Mouse (Mus musculus) MEL (cell line): Measurements from ENCODE around the gene Hgd. TPM values are rescaled to one million over a fixed set of nuclear protein-coding genes. Genes with fewer than 3 reads are reported as not detected.

ENCODE experiments used
- DNase-seq: peaks from one replicate; pipeline ENCODE4 v3.0.0; 2011; ENCODE audit warnings: low read depth, low spot score
- H3K27ac ChIP-seq: 2 replicates; pipeline ENCODE4 v1.5.1; 2012; ENCODE audit warnings: low read depth, mild to moderate bottlenecking, control low read depth, low read length, moderate library complexity; ENCODE audit not compliant: control insufficient read depth
- H3K27me3 ChIP-seq, 2 experiments: fragments of 150-350 bp in 1 of 2; sonication (generic) in 1 of 2; 2 replicates each; pipeline ENCODE4 v1.6.1; 2012; ENCODE audit warnings: low read length in 2 of 2, mild to moderate bottlenecking in 2 of 2, improper control_type of control experiment in 1 of 2, moderate library complexity in 1 of 2; ENCODE audit not compliant: insufficient read depth in 2 of 2, control insufficient read depth in 1 of 2
- H3K36me3 ChIP-seq, 2 experiments: 2 replicates each; pipeline ENCODE4 v1.6.1; 2012 to 2014; ENCODE audit warnings: low read length in 2 of 2, improper control_type of control experiment in 1 of 2, inconsistent platforms in 1 of 2, mild to moderate bottlenecking in 1 of 2; ENCODE audit not compliant: insufficient read depth in 2 of 2, control insufficient read depth in 1 of 2
- H3K4me1 ChIP-seq, 2 experiments: fragments of 150-350 bp in 1 of 2; sonication (generic) in 1 of 2; 2 replicates each; pipeline ENCODE4 v1.6.1; 2012; ENCODE audit warnings: low read length in 2 of 2, improper control_type of control experiment in 1 of 2, mild to moderate bottlenecking in 1 of 2; ENCODE audit not compliant: insufficient read depth in 2 of 2, control insufficient read depth in 1 of 2
- H3K4me3 ChIP-seq, 2 experiments: fragments of 150-350 bp in 1 of 2; sonication (generic) in 1 of 2; 2 replicates each; pipeline ENCODE4 v1.5.1; 2012; ENCODE audit warnings: low read depth in 2 of 2, low read length in 2 of 2, mild to moderate bottlenecking in 2 of 2, moderate library complexity in 2 of 2, control low read depth in 1 of 2, improper control_type of control experiment in 1 of 2; ENCODE audit not compliant: control insufficient read depth in 1 of 2, insufficient read depth in 1 of 2
- H3K79me2 ChIP-seq: 2 replicates; pipeline ENCODE4 v1.6.1; 2012; ENCODE audit warnings: mild to moderate bottlenecking, low read length, moderate library complexity; ENCODE audit not compliant: control insufficient read depth, poor library complexity, insufficient read depth
- H3K9ac ChIP-seq: 2 replicates; pipeline ENCODE4 v1.6.1; 2012; ENCODE audit warnings: low read depth, mild to moderate bottlenecking, control low read depth, low read length, moderate library complexity; ENCODE audit not compliant: control insufficient read depth, poor library complexity, severe bottlenecking
- H3K9me3 ChIP-seq: fragments of 150-350 bp; sonication (generic); replicated peaks from 2 replicates; pipeline ENCODE4 v1.6.1; 2012; ENCODE audit warnings: mild to moderate bottlenecking, low read length, improper control_type of control experiment, moderate library complexity; ENCODE audit not compliant: insufficient read depth
- CTCF ChIP-seq, 3 experiments: IDR thresholded peaks in 2 of 3; conservative IDR thresholded peaks in 1 of 3; 2 replicates each; pipeline ENCODE4 v1.5.1; 2011 to 2012; ENCODE audit warnings: low read length in 3 of 3, low read depth in 2 of 3, mild to moderate bottlenecking in 2 of 3, improper control_type of control experiment in 1 of 3, inconsistent platforms in 1 of 3, mixed read lengths in 1 of 3, moderate library complexity in 1 of 3; ENCODE audit not compliant: control insufficient read depth in 1 of 3, insufficient read depth in 1 of 3, poor library complexity in 1 of 3, severe bottlenecking in 1 of 3
- E2F4 ChIP-seq: IDR thresholded peaks from 2 replicates; pipeline ENCODE4 v1.6.1; 2011; ENCODE audit warnings: low read depth, low read length, improper control_type of control experiment, borderline replicate concordance
- HCFC1 ChIP-seq: IDR thresholded peaks from 2 replicates; pipeline ENCODE4 v1.6.1; 2012; ENCODE audit warnings: low read depth, mild to moderate bottlenecking, inconsistent platforms, low read length, improper control_type of control experiment, moderate library complexity
- MAX ChIP-seq: IDR thresholded peaks from 2 replicates; pipeline ENCODE4 v1.6.1; 2011; ENCODE audit warnings: low read length, improper control_type of control experiment
- MEF2A ChIP-seq: IDR thresholded peaks from 2 replicates; pipeline ENCODE4 v1.6.1; 2014; ENCODE audit warnings: low read depth, mild to moderate bottlenecking, inconsistent platforms, low read length, improper control_type of control experiment; ENCODE audit not compliant: poor library complexity, insufficient replicate concordance, severe bottlenecking; ENCODE audit errors: extremely low read depth
- MYB ChIP-seq: IDR thresholded peaks from 2 replicates; pipeline ENCODE4 v1.6.1; 2011; ENCODE audit warnings: mild to moderate bottlenecking, low read depth, low read length, improper control_type of control experiment
- NELFE ChIP-seq: IDR thresholded peaks from 2 replicates; pipeline ENCODE4 v1.6.1; 2011; ENCODE audit warnings: low read depth, low read length, improper control_type of control experiment
- POLR2AphosphoS2 ChIP-seq: IDR thresholded peaks from 2 replicates; pipeline ENCODE4 v1.6.1; 2011; ENCODE audit warnings: low read length, improper control_type of control experiment
- UBTF ChIP-seq: IDR thresholded peaks from 2 replicates; pipeline ENCODE4 v1.6.1; 2012; ENCODE audit warnings: low read depth, mild to moderate bottlenecking, inconsistent platforms, low read length, improper control_type of control experiment, moderate library complexity, borderline replicate concordance; ENCODE audit not compliant: insufficient read depth
- USF2 ChIP-seq, 2 experiments: IDR thresholded peaks; 2 replicates each; pipeline ENCODE4 v1.6.1; 2011 to 2012; ENCODE audit warnings: improper control_type of control experiment in 2 of 2, low read length in 2 of 2, borderline replicate concordance in 1 of 2, inconsistent platforms in 1 of 2, low read depth in 1 of 2, mild to moderate bottlenecking in 1 of 2; ENCODE audit not compliant: insufficient read depth in 1 of 2
- ZC3H11A ChIP-seq: IDR thresholded peaks from 2 replicates; pipeline ENCODE4 v1.6.1; 2012; ENCODE audit warnings: low read depth, mild to moderate bottlenecking, inconsistent platforms, low read length, improper control_type of control experiment
- polyA plus RNA-seq, 2 experiments: library from polyadenylated mRNA; stranded (reverse) in 1 of 2; unstranded in 1 of 2; fragments of >175 nt in 1 of 2; fragments of >200 nt in 1 of 2; gene quantifications; 2 replicates each; pipeline versions ENCODE4 v1.2.1 to v1.2.4; 2012; ENCODE audit warnings: low replicate concordance in 2 of 2, low read depth in 1 of 2; ENCODE audit not compliant: insufficient read length in 2 of 2, insufficient read depth in 1 of 2, missing spikeins in 1 of 2
- total RNA-seq: library from RNA; depleted of rRNA; stranded (reverse); fragments of 300-350 nt; gene quantifications from 2 replicates; pipeline ENCODE4 v1.2.3, GENCODE M21; 2012

Gene Hgd
- total and polyA plus RNA-seq, 3 experiments = not detected

DNA sequence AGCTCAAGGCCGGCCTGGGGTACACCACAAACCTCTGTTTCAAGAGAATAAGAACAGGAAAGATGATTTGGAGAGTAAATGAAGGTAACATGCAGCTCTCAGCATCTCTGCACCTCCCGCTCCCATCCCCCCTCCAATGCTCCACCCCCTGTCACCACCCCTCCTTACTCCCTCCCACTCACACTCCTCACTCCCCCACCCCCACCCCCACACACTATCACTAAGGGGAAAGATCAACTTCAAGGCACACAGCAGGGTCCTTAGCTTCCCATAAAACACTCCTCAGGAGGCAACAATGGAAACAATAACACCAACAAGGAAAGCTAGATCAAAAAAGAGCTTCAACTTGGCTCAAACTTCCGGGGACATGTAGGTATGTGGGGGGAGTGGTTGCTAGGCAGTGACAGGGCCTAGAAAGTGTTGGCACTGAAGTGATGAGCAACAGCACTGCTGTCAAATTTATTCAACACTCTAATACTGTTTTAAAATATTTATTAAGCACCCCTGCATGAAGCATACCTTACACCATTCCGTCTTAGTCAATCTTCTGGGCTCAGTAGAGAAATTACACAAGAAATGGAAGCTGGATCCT is 75.9 kb downstream of the Hgd start:
- Histone ChIP-seq H3K4me1 (peaks cover 5 to 9% of the 10 kb centered on the region in 2 experiments; a peak in 3 of 4 replicates), H3K9me3 (no peaks in the 10 kb centered on the region), H3K27ac (no peak overlapping the region), H3K79me2 (peaks cover 23% of the 10 kb centered on the region), H3K9ac (no peak overlapping the region), H3K36me3 (peaks cover 2 to 21% of the 10 kb centered on the region in 2 experiments; a peak in 3 of 4 replicates), H3K27me3 (no peaks in the 10 kb centered on the region), H3K4me3 (no peak overlapping the region)
- no peak for TF ChIP-seq NELFE
- DNase-seq = no peak

DNA sequence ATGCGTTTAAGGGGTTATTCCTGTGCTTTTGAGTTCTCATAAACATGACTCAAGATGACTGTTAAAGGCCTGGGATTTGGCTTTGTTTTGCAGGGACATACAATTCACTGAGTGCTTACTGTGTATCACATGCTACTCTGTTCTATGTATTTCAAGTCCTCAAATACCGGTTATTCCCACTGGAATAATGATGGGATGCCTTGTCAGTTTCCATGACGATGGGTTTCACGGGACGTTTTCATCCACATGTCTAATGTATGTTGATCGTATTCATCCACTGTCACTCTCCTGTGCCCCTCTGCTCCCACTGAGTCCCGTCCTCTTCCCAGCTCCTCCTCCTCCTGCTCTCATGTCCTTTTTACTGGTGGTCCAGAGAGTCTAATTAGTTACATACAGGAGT is 76.8 kb downstream of the Hgd start:
- no peak overlapping the region for H3K27ac ChIP-seq
- peaks cover 0 to 19% of the 10 kb centered on the region in 2 experiments; a peak in 2 of 4 replicates for H3K36me3 ChIP-seq
- TF ChIP-seq E2F4 = no peak
- no peak for TF ChIP-seq MYB
- no peak for TF ChIP-seq MEF2A
- no peak for TF ChIP-seq HCFC1
- no peak for TF ChIP-seq CTCF (IDR thresholded peaks at IDR 0.05 in 2 of 3, conservative IDR thresholded peaks at IDR 0.05 in 1 of 3; ENCODE audit: control insufficient read depth in 1 of 3, insufficient read depth in 1 of 3, low read depth in 2 of 3, low read length in 3 of 3, poor library complexity in 1 of 3, severe bottlenecking in 1 of 3)
- peaks cover 5 to 9% of the 10 kb centered on the region in 2 experiments; a peak in 3 of 4 replicates for H3K4me1 ChIP-seq
- no peak for DNase-seq
- H3K27me3 ChIP-seq = no peaks in the 10 kb centered on the region
- H3K9ac ChIP-seq = no peak overlapping the region
- no peaks in the 10 kb centered on the region for H3K9me3 ChIP-seq
- peaks cover 16% of the 10 kb centered on the region for H3K79me2 ChIP-seq
- H3K4me3 ChIP-seq = no peak overlapping the region

DNA sequence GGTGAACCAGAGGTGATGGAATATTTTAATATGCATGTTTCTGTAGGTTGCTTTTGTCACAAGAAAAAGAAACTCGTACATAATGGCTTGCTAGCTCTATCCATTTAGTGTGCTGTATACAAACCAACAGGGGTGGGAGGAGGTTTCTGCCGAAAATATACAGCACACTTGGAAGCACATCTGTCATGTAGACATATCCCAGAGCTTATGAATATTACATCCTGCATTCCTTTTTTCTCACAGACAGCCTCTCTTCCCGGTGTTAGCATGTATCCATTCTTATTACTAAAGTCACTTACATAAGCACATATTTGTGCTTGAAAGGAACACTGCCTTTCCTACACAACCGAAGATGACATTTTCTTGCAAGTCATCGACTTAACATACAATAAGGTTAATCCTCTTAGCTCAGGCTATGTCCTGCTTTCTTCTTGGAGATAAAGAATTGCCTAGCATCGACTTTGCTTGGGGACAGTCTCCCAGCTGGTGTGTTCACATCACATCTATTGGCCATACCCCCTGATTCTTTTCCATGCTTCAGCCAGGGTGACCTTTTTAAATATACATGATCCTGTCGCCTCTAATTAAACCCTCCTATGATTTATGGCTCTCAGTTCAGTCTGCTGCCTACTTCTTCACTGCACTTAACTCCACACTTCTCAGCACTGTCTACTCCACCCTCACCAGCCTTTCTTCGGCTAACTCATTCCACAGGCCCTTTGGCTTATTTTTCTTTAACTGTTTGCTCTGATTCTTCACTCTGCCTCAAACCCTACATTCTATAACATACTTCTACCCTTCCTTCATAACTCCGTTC is 83.9 kb downstream of the Hgd start:
- Histone ChIP-seq H3K27ac (no peak overlapping the region), H3K27me3 (no peaks in the 10 kb centered on the region; a peak in 1 of 4 replicates), H3K4me1 (no peaks in the 10 kb centered on the region), H3K4me3 (no peak overlapping the region)
- no peak for DNase-seq
- TF ChIP-seq MAX = no peak
- TF ChIP-seq USF2 (IDR thresholded peaks at IDR 0.05; ENCODE audit: borderline replicate concordance in 1 of 2, insufficient read depth in 1 of 2, low read depth in 1 of 2, low read length in 2 of 2) = no peak
- no peak for TF ChIP-seq UBTF
- no peak for TF ChIP-seq MYB
- no peak for TF ChIP-seq POLR2AphosphoS2
- TF ChIP-seq ZC3H11A = no peak
- TF ChIP-seq, all 39 proteins: peak for 0
- Histone ChIP-seq H3K79me2 (no peaks in the 10 kb centered on the region), H3K9me3 (no peaks in the 10 kb centered on the region), H3K36me3 (no peaks in the 10 kb centered on the region), H3K9ac (no peak overlapping the region)
